Mouse (Mus musculus) small intestine, adult 2 months (tissue): ENCODE results near the gene Ndufa6. TPM values are rescaled to one million over a fixed set of nuclear protein-coding genes. Genes with fewer than 3 reads are reported as not detected.

Experiments
- H3K27ac ChIP-seq: fragments of 200-500 bp; 2 replicates; pipeline ENCODE4 v1.5.1; 2012; ENCODE audit warnings: low read depth, low read length, control low read depth, inconsistent platforms; ENCODE audit not compliant: insufficient read depth
- H3K27me3 ChIP-seq: fragments of 200-500 bp; 2 replicates; pipeline ENCODE4 v1.6.1; 2012; ENCODE audit warnings: mild to moderate bottlenecking, moderate library complexity, low read length, inconsistent platforms; ENCODE audit not compliant: control insufficient read depth, insufficient read depth
- H3K36me3 ChIP-seq: fragments of 200-500 bp; 2 replicates; pipeline ENCODE4 v1.6.1; 2012; ENCODE audit warnings: mild to moderate bottlenecking, low read length, control low read depth, inconsistent platforms; ENCODE audit not compliant: control insufficient read depth, insufficient read depth
- H3K4me1 ChIP-seq: fragments of 200-500 bp; 2 replicates; pipeline ENCODE4 v1.6.1; 2012; ENCODE audit warnings: low read length, inconsistent platforms, mixed read lengths; ENCODE audit not compliant: control insufficient read depth, insufficient read depth, insufficient read length
- H3K4me3 ChIP-seq: fragments of 200-500 bp; 2 replicates; pipeline ENCODE4 v1.5.1; 2012; ENCODE audit warnings: low read depth, mild to moderate bottlenecking, control low read depth, inconsistent platforms, low read length, moderate library complexity
- CTCF ChIP-seq: fragments of 200-500 bp; IDR thresholded peaks from 2 replicates; pipeline ENCODE4 v1.5.1; 2012; ENCODE audit warnings: low read depth, mild to moderate bottlenecking, control low read depth, inconsistent platforms, low read length, moderate library complexity, mixed read lengths; ENCODE audit not compliant: insufficient replicate concordance, insufficient read length; ENCODE audit errors: extremely low read depth
- POLR2A ChIP-seq: fragments of 200-500 bp; IDR thresholded peaks from 2 replicates; pipeline ENCODE4 v1.6.1; 2012; ENCODE audit warnings: low read depth, mild to moderate bottlenecking, control low read depth, inconsistent platforms, low read length, moderate library complexity
- WGBS: fragments of 180-500 bp; shearing (Covaris S2); methylation state at CpG from one replicate; pipeline ENCODE4 v1.1.7; 2018; 5-methylcytosine and 5-hydroxymethylcytosine counted together
- polyA plus RNA-seq: library from polyadenylated mRNA; depleted of rRNA; stranded (reverse); fragments of >200 nt; gene quantifications from 2 replicates; pipeline ENCODE4 v1.2.3, GENCODE M21; 2012

The Ndufa6 gene
- polyA plus RNA-seq, 1 experiment, result 669 TPM

- Histone ChIP-seq H3K4me3 (no peak overlapping the region), H3K36me3 (peaks cover 32% of the 10 kb centered on the region), H3K27me3 (no peaks in the 10 kb centered on the region), H3K4me1 (peaks cover 29% of the 10 kb centered on the region), H3K27ac (peak overlapping the region; percentile 77)
- WGBS, result 51% methylated on average over 4 of the region's 4 CpGs
- TF ChIP-seq POLR2A (no peak), CTCF (no peak)
Observed at GRCm38 (mm10) chr15:82350349-82350748, 3.8 kb downstream of the Ndufa6 start.

DNA sequence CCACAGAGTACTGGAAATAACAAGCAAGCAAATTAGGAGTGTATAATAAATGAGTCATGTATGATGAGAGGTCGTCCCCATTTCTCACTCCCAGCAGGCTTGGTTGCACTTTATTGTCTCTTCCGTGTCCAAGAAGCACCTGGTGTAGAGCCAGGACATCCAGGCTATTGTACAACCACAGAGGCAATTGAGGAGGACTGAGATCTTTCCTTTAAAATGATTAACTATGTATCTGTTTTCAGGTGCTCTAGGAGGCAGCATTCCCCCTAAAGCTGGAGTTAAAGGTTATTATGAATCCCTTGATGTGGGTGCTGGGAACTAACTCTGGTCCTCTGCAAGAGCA lies 5.2 kb downstream of the Ndufa6 start:
- H3K4me3 ChIP-seq, result no peak overlapping the region
- 34% methylated on average over 2 of the region's 2 CpGs for WGBS
- H3K27ac ChIP-seq, result peak overlapping the region; percentile 78; the same call in 1 of the 2 replicates
- TF ChIP-seq CTCF, result no peak
- TF ChIP-seq POLR2A, result no peak
- H3K4me1 ChIP-seq, result peaks cover 30% of the 10 kb centered on the region
- H3K36me3 ChIP-seq, result peaks cover 32% of the 10 kb centered on the region
- H3K27me3 ChIP-seq, result no peaks in the 10 kb centered on the region

GRCm38 (mm10) chr15:82348258-82348998 lies 5.7 kb downstream of the Ndufa6 start:
- WGBS, result 70% methylated on average over 8 of the region's 8 CpGs

DNA sequence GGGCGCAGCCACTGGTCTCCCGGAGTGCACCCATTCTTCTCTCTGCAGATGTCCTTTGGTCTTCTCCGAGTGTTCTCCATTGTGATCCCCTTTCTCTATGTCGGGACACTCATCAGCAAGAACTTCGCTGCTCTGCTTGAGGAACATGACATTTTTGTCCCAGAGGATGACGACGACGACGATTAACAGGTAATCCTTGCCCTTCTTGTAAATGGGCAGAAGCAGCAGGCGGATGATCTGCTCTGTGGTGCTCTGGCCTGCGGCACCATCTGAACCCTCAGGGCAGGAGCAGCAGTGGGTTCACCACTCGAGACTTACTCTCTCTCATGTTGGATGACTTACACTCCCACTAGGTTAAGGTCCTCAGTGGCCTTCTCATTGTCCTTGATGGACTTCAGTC lies 6.3 kb downstream of the Ndufa6 start:
- no peaks in the 10 kb centered on the region for H3K27me3 ChIP-seq
- 91% methylated on average over 12 of the region's 12 CpGs for WGBS
- TF ChIP-seq CTCF (no peak), POLR2A (no peak)
- H3K4me1 ChIP-seq, result peaks cover 30% of the 10 kb centered on the region
- H3K27ac ChIP-seq, result peak overlapping the region; percentile 78; the same call in 1 of the 2 replicates
- H3K4me3 ChIP-seq, result no peak overlapping the region
- H3K36me3 ChIP-seq, result peaks cover 32% of the 10 kb centered on the region

More at GRCm38 (mm10) chr15:82348258-82348998, 5.7 kb downstream of the Ndufa6 start:
- Histone ChIP-seq H3K27me3 (no peaks in the 10 kb centered on the region), H3K4me3 (peak overlapping the region; percentile 1; the same call in 1 of the 2 replicates), H3K27ac (peak overlapping the region; percentile 78), H3K36me3 (peaks cover 32% of the 10 kb centered on the region), H3K4me1 (peaks cover 30% of the 10 kb centered on the region)
- TF ChIP-seq POLR2A (no peak), CTCF (no peak)

DNA sequence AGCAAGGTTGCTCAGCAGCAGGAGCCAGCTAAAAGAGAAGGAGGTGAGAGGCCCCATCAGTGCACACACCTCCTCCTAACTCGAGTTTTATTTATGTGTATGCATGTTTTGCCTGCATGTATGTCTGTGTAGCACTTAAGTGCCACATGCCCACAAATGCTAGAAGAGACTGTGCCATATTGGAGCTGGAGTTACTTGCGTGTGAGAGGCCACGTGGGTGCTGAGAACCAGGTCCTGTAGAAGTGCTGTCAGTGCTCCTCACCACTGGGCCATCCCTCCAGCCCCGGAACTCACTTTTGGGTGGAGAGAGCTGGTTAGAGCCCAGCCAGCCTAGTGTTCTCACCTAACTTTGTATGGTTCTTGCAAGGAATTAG lies 6.8 kb downstream of the Ndufa6 start:
- no peak for TF ChIP-seq POLR2A
- TF ChIP-seq CTCF, result no peak
- H3K27me3 ChIP-seq, result no peaks in the 10 kb centered on the region
- peaks cover 30% of the 10 kb centered on the region for H3K4me1 ChIP-seq
- peak overlapping the region; percentile 51 for H3K4me3 ChIP-seq
- WGBS, result 45% methylated on average over 4 of the region's 4 CpGs
- H3K36me3 ChIP-seq, result peaks cover 32% of the 10 kb centered on the region
- H3K27ac ChIP-seq, result peak overlapping the region; percentile 87

- no peaks in the 10 kb centered on the region for H3K27me3 ChIP-seq
- peaks cover 30% of the 10 kb centered on the region for H3K4me1 ChIP-seq
- no peak for TF ChIP-seq POLR2A
- peak; percentile 15; the same call in 1 of the 2 replicates for TF ChIP-seq CTCF
- 9% methylated on average over 14 of the region's 14 CpGs for WGBS
- peaks cover 32% of the 10 kb centered on the region for H3K36me3 ChIP-seq
- peak overlapping the region; percentile 87 for H3K27ac ChIP-seq
- H3K4me3 ChIP-seq, result peak overlapping the region; percentile 70
Observed at GRCm38 (mm10) chr15:82346580-82347302, 7.4 kb downstream of the Ndufa6 start.
